Mouse (Mus musculus): ENCODE measurements around the gene Dpysl4.
A peak's percentile ranks its signal among the peaks of the same experiment; 100 is the strongest.

Gene Dpysl4

GRCm38 (mm10) chr7:139096399-139096798 is 10.6 kb downstream of the Dpysl4 start:
- DNase-seq (ENCODE audit: low spot score) = no peak

DNA sequence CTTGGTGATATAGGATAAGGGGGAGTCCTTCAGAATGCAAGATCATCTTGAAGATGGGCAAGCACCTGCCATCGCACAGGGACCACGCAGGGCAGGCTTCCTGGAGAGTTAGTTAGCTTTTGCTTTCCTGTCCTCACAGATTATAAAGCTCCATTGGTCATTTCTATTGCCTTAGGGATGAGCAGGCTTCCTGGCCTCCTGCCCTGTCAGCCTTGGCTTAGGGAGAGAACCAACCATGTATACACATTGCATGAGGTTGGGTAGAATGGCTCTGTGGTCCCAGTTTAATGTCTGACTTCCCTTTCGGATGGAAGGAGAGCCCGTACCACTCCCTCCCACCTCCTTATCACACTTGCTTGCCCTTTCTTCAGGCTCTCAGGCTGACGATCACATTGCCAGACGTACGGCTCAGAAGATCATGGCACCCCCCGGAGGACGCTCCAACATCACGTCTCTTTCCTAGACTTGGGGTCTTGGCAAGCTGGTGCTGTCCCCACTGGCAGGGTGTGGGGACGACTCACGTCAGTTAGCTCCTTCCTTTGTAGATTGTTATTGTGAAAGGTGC is 14.8 kb downstream of the Dpysl4 start:
- DNase-seq (ENCODE audit: low spot score) = no peak

DNA sequence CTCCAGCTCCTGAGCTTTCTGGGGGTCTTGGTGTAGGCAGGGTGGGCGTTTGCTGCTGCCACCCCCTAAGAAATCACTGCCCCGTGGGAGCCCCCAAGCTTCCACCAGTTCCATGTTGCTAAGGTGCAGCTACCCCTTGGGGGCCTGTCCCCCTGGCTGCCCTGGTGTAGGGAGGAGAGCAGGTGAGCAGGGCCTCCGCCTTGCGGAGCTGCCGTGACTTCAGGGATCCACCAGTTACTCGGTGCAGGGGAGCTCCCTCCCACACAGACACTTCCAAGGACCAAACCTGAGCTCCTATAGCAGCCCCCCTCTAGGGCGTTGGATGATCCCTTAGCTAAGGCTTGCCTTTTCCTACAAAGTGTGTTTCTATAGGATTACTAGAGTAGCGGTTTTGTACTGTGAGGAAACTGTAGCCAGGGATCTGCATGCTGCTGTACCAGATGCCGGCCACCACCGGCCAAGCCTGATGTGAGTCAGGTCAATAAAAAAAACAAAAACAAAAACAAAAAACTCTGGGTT is 15.5 kb downstream of the Dpysl4 start:
- DNase-seq (ENCODE audit: low spot score) = no peak

DNA sequence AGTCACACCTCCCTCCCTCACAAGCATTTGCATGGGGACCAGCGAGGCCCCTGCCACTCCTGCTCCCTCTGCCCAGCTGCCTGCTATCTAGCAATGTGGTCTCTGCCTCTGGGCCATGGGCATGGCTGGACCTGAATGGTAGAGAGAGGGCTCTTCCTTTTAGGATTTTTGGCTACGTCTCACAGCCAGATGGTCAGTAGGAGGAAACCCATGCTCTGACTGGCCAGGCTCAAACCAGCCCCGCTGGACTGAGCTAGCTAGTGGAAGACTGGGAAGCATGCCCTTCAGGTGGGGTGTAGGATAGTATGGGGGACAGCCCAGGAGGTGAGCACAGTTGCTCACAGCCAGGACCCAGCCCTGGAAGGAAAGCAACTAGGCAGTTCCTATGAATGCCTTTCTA is 16.0 kb downstream of the Dpysl4 start:
- DNase-seq (ENCODE audit: low spot score) = no peak

GRCm38 (mm10) chr7:139103960-139104381 is 18.2 kb downstream of the Dpysl4 start:
- DNase-seq (ENCODE audit: low spot score) = no peak

- DNase-seq (ENCODE audit: low spot score) = no peak
Observed at GRCm38 (mm10) chr7:139105076-139105475, 19.3 kb downstream of the Dpysl4 start.

- no peak for DNase-seq (ENCODE audit: low spot score)
Observed at GRCm38 (mm10) chr7:139105705-139106104, 19.9 kb downstream of the Dpysl4 start.

GRCm38 (mm10) chr7:139107908-139108650 is 22.3 kb downstream of the Dpysl4 start:
- DNase-seq (ENCODE audit: low spot score) = no peak

DNA sequence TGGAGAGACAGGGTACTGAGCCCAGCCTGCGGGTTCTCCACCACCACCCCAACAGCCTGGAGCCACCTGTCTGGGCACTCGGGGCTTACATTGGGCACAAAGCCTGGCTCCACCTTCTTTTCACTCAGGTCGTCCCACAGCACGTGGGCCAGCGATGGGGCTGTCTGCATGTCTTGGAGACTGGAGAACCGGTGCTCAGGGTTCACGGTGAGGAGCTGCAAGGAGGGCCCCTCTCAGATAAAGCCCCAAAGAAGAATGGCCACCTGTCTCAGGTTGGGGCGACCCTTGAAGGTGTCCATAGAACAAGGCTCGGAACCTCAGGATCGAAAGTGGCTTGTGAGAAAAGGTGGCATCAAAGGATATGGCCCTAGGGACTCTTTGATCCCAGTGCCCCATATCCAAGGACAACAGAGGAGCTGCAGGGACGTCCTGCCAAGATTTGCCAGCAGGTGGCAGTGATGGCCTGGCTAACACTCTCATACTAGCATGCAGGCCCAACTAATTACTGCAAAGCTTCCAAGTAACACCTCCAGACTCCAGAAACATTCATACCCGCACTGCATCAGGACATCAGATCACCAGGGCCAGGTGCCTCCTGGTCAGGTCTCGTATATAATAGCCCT is 33.5 kb downstream of the Dpysl4 start:
- peak; percentile 9 for DNase-seq (ENCODE audit: low spot score)

DNA sequence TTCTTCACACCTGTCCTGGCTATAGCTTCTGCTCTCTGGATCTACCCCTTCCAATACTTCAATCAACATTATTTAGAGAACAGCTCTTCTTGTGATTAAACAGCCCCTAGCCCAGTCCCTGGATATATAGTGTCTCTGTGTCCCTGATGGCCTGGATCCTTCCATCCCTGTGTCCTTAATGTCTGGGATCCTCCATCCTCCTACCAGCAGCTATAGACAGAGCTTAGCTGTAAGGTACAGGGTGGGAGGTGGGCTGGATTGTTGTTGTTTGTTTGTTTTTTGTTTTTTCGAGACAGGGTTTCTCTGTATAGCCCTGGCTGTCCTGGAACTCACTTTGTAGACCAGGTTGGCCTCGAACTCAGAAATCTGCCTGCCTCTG is 34.0 kb downstream of the Dpysl4 start:
- DNase-seq (ENCODE audit: low spot score) = no peak

DNA sequence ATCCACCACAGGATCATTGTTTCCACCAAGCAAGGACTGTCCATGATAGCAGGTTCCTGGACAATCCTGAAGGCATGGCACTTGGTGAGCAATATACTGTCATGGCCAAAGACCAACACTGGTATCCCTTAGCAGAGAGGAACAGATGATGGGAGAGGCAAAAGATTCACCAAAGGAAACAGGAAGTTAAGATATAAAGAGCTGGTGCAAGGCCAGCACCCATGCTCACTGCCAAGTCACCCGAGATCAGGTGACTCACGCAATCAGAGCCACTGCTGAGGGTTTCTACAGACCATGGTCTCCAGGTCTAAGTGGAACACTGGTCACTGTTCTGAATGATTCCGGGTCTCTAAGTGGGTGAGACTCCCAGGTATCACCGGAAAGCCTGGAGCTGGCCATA is 40.1 kb downstream of the Dpysl4 start:
- no peak for DNase-seq (ENCODE audit: low spot score)

DNA sequence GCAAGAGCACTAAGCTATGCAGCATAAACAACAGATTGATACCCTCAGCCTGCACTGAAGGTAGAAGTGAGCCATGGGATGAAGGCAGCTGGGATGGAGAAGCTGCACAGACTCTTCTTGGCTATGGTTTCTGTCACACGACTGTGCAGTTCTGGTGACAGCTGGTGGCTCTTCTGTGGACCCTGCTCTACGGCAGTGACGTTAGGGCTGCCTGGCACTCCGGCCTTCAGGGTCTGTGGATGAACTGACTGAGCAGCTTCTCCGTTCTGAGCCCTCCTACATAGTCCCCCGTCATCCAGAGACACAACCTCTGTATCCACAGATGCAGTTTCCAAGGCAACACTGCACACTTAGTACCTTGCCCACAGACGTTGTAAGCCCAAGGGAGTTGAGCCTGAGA is 40.7 kb downstream of the Dpysl4 start:
- DNase-seq (ENCODE audit: low spot score) = no peak

- DNase-seq (ENCODE audit: low spot score) = no peak
Observed at GRCm38 (mm10) chr7:139128994-139129393, 43.2 kb downstream of the Dpysl4 start.

DNA sequence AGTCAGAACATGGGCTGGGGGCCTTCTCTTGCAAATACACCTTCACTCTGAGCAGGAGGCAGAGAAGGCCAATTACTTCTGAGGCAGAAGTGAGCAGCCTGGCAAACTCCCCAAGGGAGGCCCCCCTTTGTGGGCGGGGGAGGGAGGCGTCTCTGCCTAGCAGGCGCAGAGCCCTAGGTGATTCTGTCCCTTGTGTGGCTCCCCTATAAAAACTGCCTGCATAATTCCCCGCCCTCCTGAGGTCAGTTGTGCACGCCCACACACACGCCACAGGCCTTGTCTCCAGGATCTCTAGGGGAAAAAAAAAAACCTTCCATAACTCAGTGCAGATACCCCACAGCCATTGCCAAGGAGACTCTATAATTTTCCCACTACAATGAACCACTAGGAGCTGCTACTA is 44.6 kb downstream of the Dpysl4 start:
- DNase-seq (ENCODE audit: low spot score) = no peak

DNA sequence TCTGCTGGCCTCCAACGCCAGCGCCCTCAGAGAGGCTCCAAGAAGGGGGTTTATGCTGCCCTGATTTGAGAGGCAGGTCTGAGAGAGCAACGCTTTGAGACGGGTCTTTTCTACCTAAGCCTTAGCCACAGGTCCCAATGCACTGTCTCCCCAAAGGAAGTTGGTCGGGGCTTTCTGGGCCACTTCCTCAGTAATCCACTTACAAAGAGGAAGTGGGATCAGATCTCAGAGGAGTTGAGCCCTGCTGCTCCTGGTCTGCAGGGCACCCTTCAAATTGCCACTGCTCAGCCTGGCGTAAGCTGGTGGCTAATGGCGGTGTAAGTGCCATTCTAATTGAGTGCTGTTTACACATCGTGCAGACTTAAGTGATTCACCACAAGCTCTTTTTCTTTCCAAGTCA is 45.7 kb downstream of the Dpysl4 start:
- DNase-seq (ENCODE audit: low spot score) = no peak

DNA sequence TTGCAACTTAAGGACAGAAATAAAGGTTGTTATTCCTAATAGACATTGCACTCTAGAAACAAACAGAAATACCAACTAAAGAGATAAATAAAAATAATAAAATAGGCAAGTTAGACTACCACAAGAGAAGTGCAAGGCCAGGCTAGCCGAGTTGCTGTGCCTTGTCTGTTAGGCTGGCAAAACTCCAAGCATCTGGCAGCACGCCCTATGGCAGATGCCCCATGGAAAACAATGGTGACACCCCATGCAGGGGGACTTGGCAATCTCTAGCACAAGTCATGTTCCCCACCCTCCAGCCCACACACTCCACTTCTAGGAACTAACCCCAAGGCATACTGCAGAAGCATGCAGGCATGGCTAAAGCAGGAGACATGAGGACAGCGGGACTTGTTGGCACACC is 47.6 kb downstream of the Dpysl4 start:
- no peak for DNase-seq (ENCODE audit: low spot score)

DNA sequence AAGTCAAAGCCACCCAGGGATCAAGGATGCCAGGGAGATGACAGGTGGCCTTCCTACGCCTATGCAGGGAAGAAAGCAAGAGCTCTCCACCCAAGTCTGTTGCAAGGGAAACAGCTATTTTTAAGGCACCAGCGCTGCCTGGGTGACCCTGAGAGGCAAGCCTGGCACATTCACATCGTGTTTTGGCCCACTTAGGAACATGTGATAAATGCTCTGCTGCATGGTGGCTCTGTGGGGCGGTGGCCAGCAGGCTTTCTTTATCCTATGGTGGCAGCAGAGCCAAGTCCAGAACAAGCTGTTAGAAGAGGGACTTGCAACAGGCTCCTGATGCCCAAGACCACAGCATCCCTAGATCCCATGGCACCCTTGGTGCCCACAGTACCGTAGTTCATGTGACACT is 49.4 kb downstream of the Dpysl4 start:
- DNase-seq (ENCODE audit: low spot score) = no peak

GRCm38 (mm10) chr7:139136906-139137491 is 51.2 kb downstream of the Dpysl4 start:
- DNase-seq (ENCODE audit: low spot score) = no peak

GRCm38 (mm10) chr7:139139921-139140461 is 54.2 kb downstream of the Dpysl4 start:
- no peak for DNase-seq (ENCODE audit: low spot score)

- no peak for DNase-seq (ENCODE audit: low spot score)
Observed at GRCm38 (mm10) chr7:139143785-139144184, 58.0 kb downstream of the Dpysl4 start.

- no peak for DNase-seq (ENCODE audit: low spot score)
Observed at GRCm38 (mm10) chr7:139145891-139146290, 60.1 kb downstream of the Dpysl4 start.

DNA sequence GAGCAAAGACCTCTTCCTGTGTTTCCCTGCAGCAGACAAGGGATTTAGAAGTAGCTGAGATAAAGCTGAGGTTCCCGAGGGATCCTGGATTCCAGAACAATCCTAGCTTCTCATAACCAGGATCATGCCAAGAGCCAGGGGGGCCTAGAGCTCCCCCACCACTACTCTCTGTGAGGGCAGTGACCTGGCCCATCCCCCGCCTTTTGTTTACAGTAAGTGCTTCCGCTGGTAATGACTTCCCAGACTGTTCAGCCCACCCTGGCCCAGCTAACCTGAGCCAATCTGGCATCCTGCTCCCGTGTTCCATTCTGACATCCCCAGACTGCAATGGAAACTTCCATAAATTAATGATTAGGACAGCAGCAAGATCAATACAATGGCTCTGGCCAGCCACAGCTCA is 61.6 kb downstream of the Dpysl4 start:
- no peak for DNase-seq (ENCODE audit: low spot score)

DNA sequence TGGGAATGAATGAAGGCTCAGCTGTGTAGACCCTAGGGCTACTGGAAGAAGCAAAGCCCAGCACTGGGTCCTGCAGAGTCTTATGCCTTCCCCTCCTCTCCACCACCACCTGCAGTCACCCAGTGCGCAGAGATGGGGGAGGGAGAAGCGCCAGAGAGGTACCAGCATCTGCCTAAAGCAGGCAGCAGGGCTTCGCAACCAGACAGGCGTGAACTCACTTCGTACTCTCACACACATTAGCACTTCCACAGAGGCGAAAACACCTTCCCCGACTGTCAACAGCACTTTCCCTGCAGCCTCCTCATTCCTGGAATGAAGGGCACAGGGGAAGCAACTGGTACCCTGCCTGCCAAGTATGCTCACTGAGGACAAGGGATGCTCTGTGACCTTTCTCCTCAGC is 63.6 kb downstream of the Dpysl4 start:
- DNase-seq (ENCODE audit: low spot score) = no peak

All from spleen, adult 12 weeks (tissue).